ENCODE assay signal across 18 mouse cellular contexts in genomic region chr13:5888164-5888563, GRCm38 (mm10). TPM values are rescaled to one million over a fixed set of nuclear protein-coding genes. Genes with fewer than 3 reads are reported as not detected.
DNase-seq lines count a peak whose midpoint lies in the region; ATAC-seq and TF ChIP-seq lines count a peak whose summit lies in the region.
"Had no signal": no experiment of that assay in that cellular context is flagged by ENCODE, and none has a peak within 500 bp of the region (broad histone marks: within the 10 kb centered on the region; RNA-seq: fewer than 3 reads in every experiment).

No protein-coding gene starts in this region.

- H3K27ac ChIP-seq in liver, postnatal 0 days (ENCODE audit: low read depth): peak overlapping the region; percentile 36
- no peak overlapping the region for H3K27ac ChIP-seq in liver, embryonic 11.5 days (ENCODE audit: low read depth, low read length)
- H3K27ac ChIP-seq in brown adipose tissue, adult 24 weeks (replicated peaks; ENCODE audit: low read depth, low read length): peak overlapping the region; percentile 80
- H3K27ac ChIP-seq: heart, embryonic 10.5 days; hindbrain, embryonic 10.5 days; kidney, embryonic 15.5 days; midbrain, embryonic 15.5 days had no signal

- TF ChIP-seq CTCF in liver, postnatal 0 days (IDR thresholded peaks at IDR 0.05; ENCODE audit: low read depth): no peak

- TF ChIP-seq EP300 in liver, postnatal 0 days (IDR thresholded peaks at IDR 0.05; ENCODE audit: low read depth): no peak

- no peak overlapping the region for H3K4me3 ChIP-seq in liver, postnatal 0 days (ENCODE audit: low read depth, low read length)
- no peak overlapping the region for H3K4me3 ChIP-seq in liver, embryonic 11.5 days (ENCODE audit: low read depth, low read length)
- no peak overlapping the region for H3K4me3 ChIP-seq in brown adipose tissue, adult 24 weeks (ENCODE audit: insufficient read depth, low read depth, low read length)
- H3K4me3 ChIP-seq: heart, embryonic 10.5 days; hindbrain, embryonic 10.5 days; kidney, embryonic 15.5 days; midbrain, embryonic 15.5 days had no signal

- no peaks in the 10 kb centered on the region for H3K36me3 ChIP-seq in liver, postnatal 0 days (replicated peaks; ENCODE audit: insufficient read depth, low read length)
- no peaks in the 10 kb centered on the region for H3K36me3 ChIP-seq in liver, embryonic 11.5 days (ENCODE audit: control insufficient read depth, insufficient read depth, low read length)
- H3K36me3 ChIP-seq: heart, embryonic 10.5 days; hindbrain, embryonic 10.5 days; kidney, embryonic 15.5 days; midbrain, embryonic 15.5 days had no signal

- H3K9me3 ChIP-seq in liver, postnatal 0 days (ENCODE audit: low read length): no peaks in the 10 kb centered on the region
- H3K9me3 ChIP-seq in liver, embryonic 11.5 days (ENCODE audit: control insufficient read depth, low read length): no peaks in the 10 kb centered on the region
- H3K9me3 ChIP-seq: heart, embryonic 10.5 days; hindbrain, embryonic 10.5 days; kidney, embryonic 15.5 days; midbrain, embryonic 15.5 days had no signal

- H3K4me2 ChIP-seq in liver, postnatal 0 days (ENCODE audit: low read depth, low read length): no peak overlapping the region
- H3K4me2 ChIP-seq in liver, embryonic 11.5 days: no peak overlapping the region
- H3K4me2 ChIP-seq: kidney, embryonic 15.5 days; midbrain, embryonic 15.5 days had no signal

- peak; percentile 5 for DNase-seq in gastrocnemius, postnatal 25 days
- DNase-seq in gastrocnemius, postnatal 14 days: no peak
- DNase-seq in liver, postnatal 0 days: peak; percentile 16
- DNase-seq in liver, embryonic 11.5 days (ENCODE audit: low spot score): no peak
- DNase-seq in adrenal gland, postnatal 36 days: no peak
- DNase-seq in left cerebral cortex, postnatal 25 days (ENCODE audit: low spot score in 2 of 2): no peak
- DNase-seq: cerebellum, adult 9-11 months; lung, postnatal 14 days; right cerebral cortex, postnatal 14 days; thymus, postnatal 36 days had no signal

- peak; percentile 54 for ATAC-seq in liver, postnatal 0 days
- no peak for ATAC-seq in liver, embryonic 11.5 days (replicated peaks; ENCODE audit: low FRiP score)
- peak; percentile 63 for ATAC-seq in neutrophil, adult 5-6 weeks (ENCODE audit: extremely low read depth, insufficient number of reproducible peaks, low FRiP score, poor library complexity, severe bottlenecking)
- ATAC-seq: forebrain, embryonic 14.5 days; midbrain, embryonic 15.5 days; Patski had no signal

- H3K27me3 ChIP-seq in liver, postnatal 0 days (ENCODE audit: insufficient read depth, low read length): no peaks in the 10 kb centered on the region
- no peaks in the 10 kb centered on the region for H3K27me3 ChIP-seq in liver, embryonic 11.5 days (replicated peaks; ENCODE audit: control insufficient read depth, insufficient read depth, low read length)
- H3K27me3 ChIP-seq: kidney, embryonic 15.5 days; Patski had no signal

- intact Hi-C loops in gastrocnemius, postnatal 14 days (cut with DNase I; ENCODE audit: low total_unique reads): no loop called here
- intact Hi-C loops in left cerebral cortex, postnatal 25 days (cut with DNase I): no loop called here

- H3K9ac ChIP-seq in liver, postnatal 0 days (replicated peaks): no peak overlapping the region
- no peak overlapping the region for H3K9ac ChIP-seq in liver, embryonic 11.5 days (ENCODE audit: low read depth, low read length)
- H3K9ac ChIP-seq: kidney, embryonic 15.5 days; midbrain, embryonic 15.5 days had no signal

- 0 out of 2 replicates have a peak, but pooled peaks cover under 1% of the 10 kb centered on the region for H3K4me1 ChIP-seq in liver, postnatal 0 days (ENCODE audit: insufficient read depth)
- H3K4me1 ChIP-seq in liver, embryonic 11.5 days (replicated peaks; ENCODE audit: control insufficient read depth, insufficient read depth, low read length): no peaks in the 10 kb centered on the region
- H3K4me1 ChIP-seq in brown adipose tissue, adult 24 weeks (ENCODE audit: control insufficient read depth, insufficient read depth, insufficient read length, low read length): peaks cover 5% of the 10 kb centered on the region; the same call in 1 of the 2 replicates
- H3K4me1 ChIP-seq: hindbrain, embryonic 10.5 days; kidney, embryonic 15.5 days; midbrain, embryonic 15.5 days had no signal

- WGBS in liver, postnatal 0 days (ENCODE audit: insufficient replicate concordance): 41% methylated on average over 5 of the region's 5 CpGs
- 57% methylated on average over 5 of the region's 5 CpGs for WGBS in liver, embryonic 11.5 days

RNA-seq across cellular contexts. Expression of gene Klf6, which starts 26.9 kb away (rescaled TPM):
- total RNA-seq in gastrocnemius, postnatal 25 days (2021): 10 to 100 TPM; 22.0 to 23.9 TPM
- total RNA-seq in gastrocnemius, postnatal 14 days (2021): 10 to 100 TPM; 21.8 to 32.9 TPM
- polyA plus RNA-seq in liver, postnatal 0 days (2015; fragmentation: Nextera tagmentation; extraction: Ambion mirVana): 15.3 and 18.9 TPM in 2 replicates
- 25.7 and 31.5 TPM in 2 replicates for polyA plus RNA-seq in liver, embryonic 11.5 days (2014; fragmentation: Nextera tagmentation; extraction: Ambion mirVana)
- 28.4 and 31.5 TPM in 2 replicates for polyA plus RNA-seq in brown adipose tissue, adult 24 weeks (2012; ENCODE audit: insufficient read depth, insufficient read length, missing spikeins)
- 607 and 625 TPM in 2 replicates for total RNA-seq in neutrophil, adult 5-6 weeks (2017)
- 10 to 100 TPM; 45.5 to 50.3 TPM for total RNA-seq in adrenal gland, postnatal 36 days (2021)
- total RNA-seq in left cerebral cortex, postnatal 25 days (2021): 10 to 100 TPM; 54.5 to 58.2 TPM

Comparison
In these comparisons a context has a peak if more than half of its experiments do, and no peak if none do; other contexts are left out.
1. DNase-seq: peak in gastrocnemius, postnatal 25 days (single experiment) and liver, postnatal 0 days (single experiment); none in gastrocnemius, postnatal 14 days (single experiment), liver, embryonic 11.5 days (single experiment), adrenal gland, postnatal 36 days (0 of 2) and left cerebral cortex, postnatal 25 days (0 of 2).
2. RNA of gene Klf6, which starts 26.9 kb away (total RNA-seq): 607 to 625 TPM in neutrophil, adult 5-6 weeks; 54.5 to 58.2 TPM in left cerebral cortex, postnatal 25 days, 45.5 to 50.3 TPM in adrenal gland, postnatal 36 days, 21.8 to 32.9 TPM in gastrocnemius, postnatal 14 days and 22.0 to 23.9 TPM in gastrocnemius, postnatal 25 days; every median in the first group is over 10 times any median in the second.